Mouse (Mus musculus) G1E (cell line): ENCODE measurements around the gene Zmat5. TPM values are rescaled to one million over a fixed set of nuclear protein-coding genes. Genes with fewer than 3 reads are reported as not detected.

Source experiments
- ATAC-seq: 2 replicates; pipeline ENCODE4 v1.8.0; 2016; ENCODE audit warnings: mild to moderate bottlenecking; ENCODE audit not compliant: insufficient number of reproducible peaks, poor library complexity, low FRiP score, severe bottlenecking; ENCODE audit errors: extremely low read depth
- DNase-seq: peaks from one replicate; pipeline ENCODE4 v3.0.0; 2012; ENCODE audit warnings: low spot score
- H3K27me3 ChIP-seq: 2 replicates; pipeline ENCODE4 v1.6.1; 2012; ENCODE audit warnings: mild to moderate bottlenecking, low read length, inconsistent platforms; ENCODE audit not compliant: insufficient read depth
- H3K36me3 ChIP-seq: replicated peaks from 2 replicates; pipeline ENCODE3; 2012; ENCODE audit warnings: mild to moderate bottlenecking, inconsistent platforms
- H3K4me1 ChIP-seq: 2 replicates; pipeline ENCODE4 v1.6.1; 2012; ENCODE audit warnings: low read depth, low read length, inconsistent platforms, mixed read lengths; ENCODE audit not compliant: insufficient read depth
- H3K4me3 ChIP-seq: 2 replicates; pipeline ENCODE4 v1.5.1; 2012; ENCODE audit warnings: low read depth, mild to moderate bottlenecking, inconsistent platforms, low read length, moderate library complexity, mixed read lengths
- H3K9me3 ChIP-seq: replicated peaks from 2 replicates; pipeline ENCODE4 v1.6.1; 2012; ENCODE audit warnings: inconsistent platforms
- CTCF ChIP-seq: IDR thresholded peaks from 2 replicates; pipeline ENCODE4 v1.5.1; 2012; ENCODE audit warnings: low read depth, low read length, inconsistent platforms, mixed read lengths
- GATA1 ChIP-seq: IDR thresholded peaks from 2 replicates; pipeline ENCODE4 v1.6.1; 2012; ENCODE audit warnings: borderline replicate concordance, low read length, inconsistent platforms, mixed read lengths
- GATA2 ChIP-seq: IDR thresholded peaks from 2 replicates; pipeline ENCODE4 v1.6.1; 2012; ENCODE audit warnings: low read depth, low read length, inconsistent platforms, borderline replicate concordance
- POLR2AphosphoS5 ChIP-seq: IDR thresholded peaks from 2 replicates; pipeline ENCODE4 v1.6.1; 2012; ENCODE audit warnings: low read depth, low read length, inconsistent platforms; ENCODE audit not compliant: insufficient replicate concordance
- TAL1 ChIP-seq: conservative IDR thresholded peaks from 2 replicates; pipeline ENCODE4 v1.6.1; 2012; ENCODE audit warnings: low read depth, low read length, inconsistent platforms, mixed read lengths
- polyA plus RNA-seq: library from polyadenylated mRNA; stranded (reverse); fragments of >175 nt; gene quantifications from 2 replicates; pipeline ENCODE4 v1.2.3, GENCODE M21; 2012
- total RNA-seq, 2 experiments: library from RNA; stranded (forward) in 1 of 2; stranded (reverse) in 1 of 2; fragments of 200-1000 nt in 1 of 2; fragments of >200 nt in 1 of 2; fragmentation: Nextera tagmentation in 1 of 2; gene quantifications; 2 replicates each; pipeline ENCODE4 v1.2.3; 2014 to 2017

Zmat5 gene
- total and polyA plus RNA-seq, 3 experiments = 11.9 to 94.1 (median 53.5) TPM

- Histone ChIP-seq H3K4me1 (peaks cover 6% of the 10 kb centered on the region), H3K27me3 (no peaks in the 10 kb centered on the region), H3K36me3 (peaks cover 80% of the 10 kb centered on the region), H3K4me3 (no peak overlapping the region), H3K9me3 (no peaks in the 10 kb centered on the region)
- DNase-seq (peak; percentile 56), ATAC-seq (no peak)
- TF ChIP-seq CTCF (no peak), TAL1 (no peak), GATA1 (no peak), GATA2 (no peak), POLR2AphosphoS5 (no peak)
Observed at GRCm38 (mm10) chr11:4729603-4730002, 25.1 kb downstream of the Zmat5 start.

- TF ChIP-seq GATA2 (no peak), GATA1 (no peak), CTCF (no peak), TAL1 (no peak), POLR2AphosphoS5 (no peak)
- H3K4me1 ChIP-seq = peaks cover 6% of the 10 kb centered on the region
- peaks cover 80% of the 10 kb centered on the region for H3K36me3 ChIP-seq
- ATAC-seq (no peak), DNase-seq (no peak)
- no peak overlapping the region for H3K4me3 ChIP-seq
- H3K27me3 ChIP-seq = no peaks in the 10 kb centered on the region
- no peaks in the 10 kb centered on the region for H3K9me3 ChIP-seq
Observed at GRCm38 (mm10) chr11:4730096-4730495, 25.6 kb downstream of the Zmat5 start.

GRCm38 (mm10) chr11:4730913-4731312 lies 26.4 kb downstream of the Zmat5 start:
- no peaks in the 10 kb centered on the region for H3K9me3 ChIP-seq
- no peak for ATAC-seq
- no peaks in the 10 kb centered on the region for H3K27me3 ChIP-seq
- H3K4me1 ChIP-seq = peaks cover 6% of the 10 kb centered on the region
- DNase-seq = no peak
- no peak for TF ChIP-seq GATA1
- TF ChIP-seq POLR2AphosphoS5 = no peak
- TF ChIP-seq CTCF = no peak
- TF ChIP-seq TAL1 = no peak
- no peak for TF ChIP-seq GATA2
- H3K4me3 ChIP-seq = no peak overlapping the region
- peaks cover 80% of the 10 kb centered on the region for H3K36me3 ChIP-seq

- Histone ChIP-seq H3K9me3 (no peaks in the 10 kb centered on the region), H3K36me3 (peaks cover 78% of the 10 kb centered on the region), H3K4me3 (no peak overlapping the region), H3K27me3 (no peaks in the 10 kb centered on the region), H3K4me1 (peaks cover 6% of the 10 kb centered on the region)
- ATAC-seq = no peak
- TF ChIP-seq GATA1 = no peak
- TF ChIP-seq POLR2AphosphoS5 = no peak
- no peak for TF ChIP-seq GATA2
- TF ChIP-seq TAL1 = no peak
- no peak for TF ChIP-seq CTCF
- no peak for DNase-seq
Observed at GRCm38 (mm10) chr11:4731781-4732180, 27.3 kb downstream of the Zmat5 start.

- H3K27me3 ChIP-seq = no peaks in the 10 kb centered on the region
- H3K36me3 ChIP-seq = peaks cover 87% of the 10 kb centered on the region
- no peak for ATAC-seq
Observed at GRCm38 (mm10) chr11:4734179-4734578, 29.7 kb downstream of the Zmat5 start.

GRCm38 (mm10) chr11:4736355-4736754 lies 31.9 kb downstream of the Zmat5 start:
- peaks cover 12% of the 10 kb centered on the region; the same call in 1 of the 2 replicates for H3K27me3 ChIP-seq
- no peaks in the 10 kb centered on the region for H3K4me1 ChIP-seq
- DNase-seq (no peak), ATAC-seq (no peak)
- no peaks in the 10 kb centered on the region for H3K9me3 ChIP-seq
- H3K36me3 ChIP-seq = peaks cover 66% of the 10 kb centered on the region
- H3K4me3 ChIP-seq = no peak overlapping the region
- TF ChIP-seq TAL1 = no peak
- no peak for TF ChIP-seq POLR2AphosphoS5
- no peak for TF ChIP-seq GATA1
- no peak for TF ChIP-seq GATA2
- TF ChIP-seq CTCF = no peak

More at GRCm38 (mm10) chr11:4734179-4734578, 29.7 kb downstream of the Zmat5 start:
- no peaks in the 10 kb centered on the region for H3K9me3 ChIP-seq
- TF ChIP-seq POLR2AphosphoS5 (no peak), CTCF (no peak), TAL1 (no peak)
- peaks cover 6% of the 10 kb centered on the region for H3K4me1 ChIP-seq
- H3K4me3 ChIP-seq = no peak overlapping the region
- no peak for DNase-seq

GRCm38 (mm10) chr11:4737682-4738081 lies 33.2 kb downstream of the Zmat5 start:
- DNase-seq (no peak), ATAC-seq (no peak)
- Histone ChIP-seq H3K4me3 (no peak overlapping the region), H3K27me3 (peaks cover 26% of the 10 kb centered on the region), H3K36me3 (peaks cover 53% of the 10 kb centered on the region), H3K4me1 (no peaks in the 10 kb centered on the region), H3K9me3 (no peaks in the 10 kb centered on the region)
- TF ChIP-seq POLR2AphosphoS5 (no peak), GATA1 (no peak), TAL1 (no peak), GATA2 (no peak), CTCF (no peak)
